Mouse (Mus musculus): ENCODE results near the gene Snhg11.
"Not testable (repeated sequence)": the region's sequence is repeated elsewhere in the genome, so short reads cannot be mapped to it uniquely, and the experiment has no call there.

Snhg11 gene

DNA sequence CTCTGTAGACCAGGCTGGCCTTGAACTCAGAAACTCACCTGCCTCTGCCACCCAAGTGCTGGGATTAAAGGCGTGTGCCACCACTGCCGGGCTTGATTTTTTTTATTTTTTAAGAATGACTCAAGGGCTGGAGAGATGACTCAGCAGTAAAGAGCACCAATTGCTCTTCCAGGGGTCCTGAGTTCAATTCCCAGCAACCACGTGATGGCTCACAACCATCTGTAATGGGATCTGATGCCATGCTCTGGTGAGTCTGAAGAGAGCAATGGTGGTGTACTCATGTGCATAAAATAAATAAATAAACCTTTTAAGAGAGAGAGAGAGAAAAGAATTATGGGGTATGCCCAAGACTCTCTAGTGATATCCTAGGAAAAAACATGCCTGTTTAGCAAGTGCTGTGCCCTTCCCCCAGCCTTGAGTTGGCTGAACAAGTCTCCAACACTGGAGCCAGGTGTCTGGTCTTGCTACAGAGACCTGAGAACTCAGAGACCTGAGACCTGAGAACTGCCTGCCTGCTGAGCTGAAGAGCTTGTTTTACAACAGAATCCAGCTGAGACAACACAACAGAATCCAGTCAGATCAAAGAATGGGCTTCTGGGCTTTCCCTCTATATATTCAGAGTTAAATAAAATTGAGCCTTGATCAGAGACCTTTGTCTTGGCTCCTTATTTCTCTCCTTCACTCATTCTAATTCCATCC, 5.8 kb upstream of the Snhg11 start:
- no peak for DNase-seq (ENCODE audit: low spot score in 2 of 2)

DNA sequence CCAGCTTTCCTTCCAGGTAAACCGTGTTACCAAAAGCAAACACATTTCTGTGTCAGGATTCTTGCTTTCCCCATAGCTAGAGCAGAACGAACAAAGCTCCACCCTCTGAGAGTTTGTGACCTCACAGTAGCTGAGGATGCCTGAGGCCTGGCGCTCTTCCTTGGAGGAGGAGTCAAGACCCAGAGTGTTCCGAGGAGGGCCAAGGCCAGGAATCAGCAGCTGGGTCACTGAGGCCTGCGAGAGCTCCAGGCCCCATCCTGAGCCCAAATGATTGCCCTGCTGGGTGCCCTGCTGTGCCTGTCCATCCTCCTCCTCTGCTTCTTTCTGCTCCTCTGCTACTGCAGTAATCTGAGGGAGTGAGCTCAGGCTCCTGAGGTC, 5.3 kb upstream of the Snhg11 start:
- DNase-seq (ENCODE audit: low spot score in 2 of 2), result no peak

DNA sequence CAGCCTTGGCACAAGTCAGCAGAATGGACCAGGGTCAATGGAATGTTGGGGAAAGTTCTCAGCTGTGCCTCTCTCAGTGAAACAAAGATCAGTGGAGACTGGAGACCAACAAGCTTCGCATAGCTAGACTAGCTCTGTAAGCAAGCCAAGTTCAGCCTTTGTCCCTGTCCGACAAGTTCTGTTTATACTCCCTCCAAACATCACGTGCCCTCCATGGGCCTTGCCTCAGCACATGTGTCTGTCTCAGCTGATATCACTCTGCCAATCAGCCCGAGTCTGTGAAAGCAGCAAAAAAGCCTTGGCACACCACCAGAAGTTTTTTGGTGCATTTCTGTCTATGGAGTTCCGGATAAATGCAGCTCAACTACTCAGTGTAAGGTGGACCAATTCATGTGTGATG, 2.4 kb upstream of the Snhg11 start:
- no peak for DNase-seq (ENCODE audit: low spot score in 2 of 2)

DNA sequence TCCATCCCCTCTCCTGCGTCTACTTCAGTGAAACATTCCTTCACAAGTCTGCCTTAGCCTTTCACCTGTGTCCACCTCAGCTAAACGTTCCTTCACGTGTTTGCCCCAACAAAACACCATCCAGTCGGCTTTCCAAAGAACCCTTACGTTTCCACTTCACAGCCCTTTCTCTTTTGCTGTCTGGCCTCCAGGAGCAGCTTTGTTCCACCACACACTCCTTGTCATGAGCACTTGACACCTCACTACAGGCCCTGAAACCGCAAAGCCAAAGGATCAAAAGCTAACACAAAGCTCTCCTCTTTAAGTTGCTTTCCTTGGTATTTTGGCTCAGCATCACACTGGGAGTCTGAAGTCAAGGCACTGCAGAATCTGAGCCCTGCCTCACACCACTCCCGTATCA, 1.9 kb upstream of the Snhg11 start:
- no peak for DNase-seq (ENCODE audit: low spot score in 2 of 2)

DNA sequence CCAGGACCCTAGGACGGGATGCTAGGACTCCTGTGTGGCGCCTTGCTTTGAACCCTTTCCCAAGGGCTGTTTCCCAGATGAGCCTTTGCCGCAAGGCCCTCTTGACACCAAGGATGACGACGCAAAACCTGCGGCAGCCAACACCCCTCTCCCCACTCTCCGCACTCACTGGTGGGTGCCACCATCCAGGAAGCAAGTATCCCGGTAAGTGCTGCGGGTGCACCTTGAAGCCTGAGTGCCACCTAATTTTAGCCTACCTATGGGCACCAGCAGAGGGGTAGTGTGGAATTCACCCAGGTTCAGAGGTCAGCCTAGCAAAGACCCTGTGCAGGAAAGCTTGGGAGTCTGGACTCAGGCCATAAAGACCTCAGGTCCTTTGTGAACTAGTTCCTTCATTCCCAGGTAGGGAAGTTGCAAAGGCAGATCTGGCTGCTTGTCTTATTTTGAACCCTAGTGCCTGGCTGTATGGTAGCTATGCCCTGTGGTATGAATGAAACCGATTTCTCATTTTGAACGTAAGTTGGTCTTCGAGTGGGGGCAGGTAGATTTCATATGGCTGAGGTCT, 767 bp downstream of the Snhg11 start:
- DNase-seq (ENCODE audit: low spot score in 2 of 2), result no peak

DNA sequence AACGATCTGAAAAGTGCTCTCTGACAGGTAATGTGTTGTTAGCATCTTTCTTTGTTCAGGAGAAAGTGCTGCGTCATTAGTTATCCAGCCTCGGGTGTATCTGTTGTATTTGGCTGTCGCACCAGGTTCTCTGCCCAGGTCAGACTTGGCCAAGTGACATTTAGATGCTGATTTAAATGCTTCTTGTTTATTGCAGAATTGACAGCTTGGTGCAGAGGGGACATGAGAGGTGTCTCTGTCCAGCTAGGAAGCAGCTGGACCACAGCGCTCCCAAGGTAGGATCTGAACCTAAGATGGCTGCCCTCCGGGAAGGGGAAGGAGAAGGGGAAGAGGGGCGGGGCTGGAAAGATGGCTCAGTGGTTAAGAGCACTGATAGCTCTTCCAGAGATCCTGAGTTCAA, 1.4 kb downstream of the Snhg11 start:
- peak in 1 of 2 experiments; percentile 42 for DNase-seq (ENCODE audit: low spot score in 2 of 2)

DNA sequence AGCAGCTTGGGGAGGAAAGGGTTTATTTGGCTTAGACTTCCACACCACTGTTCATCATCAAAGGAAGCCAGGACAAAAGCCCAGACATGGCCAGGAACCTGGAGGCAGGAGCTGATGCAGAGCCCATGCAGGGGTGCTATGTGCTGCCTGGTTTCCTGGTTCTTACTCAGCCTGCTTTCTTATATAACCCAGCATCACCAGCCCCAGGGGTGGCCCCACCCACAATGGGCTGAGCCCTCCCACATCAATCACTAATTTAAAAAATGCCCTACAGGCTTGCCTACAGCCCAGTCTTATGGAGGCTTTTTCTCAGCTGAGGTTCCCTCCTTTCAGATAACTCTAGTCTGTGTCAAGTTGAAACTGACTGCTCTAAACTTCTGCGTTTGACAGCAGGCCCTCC, 2.4 kb downstream of the Snhg11 start:
- DNase-seq (ENCODE audit: low spot score in 2 of 2), result no peak

DNA sequence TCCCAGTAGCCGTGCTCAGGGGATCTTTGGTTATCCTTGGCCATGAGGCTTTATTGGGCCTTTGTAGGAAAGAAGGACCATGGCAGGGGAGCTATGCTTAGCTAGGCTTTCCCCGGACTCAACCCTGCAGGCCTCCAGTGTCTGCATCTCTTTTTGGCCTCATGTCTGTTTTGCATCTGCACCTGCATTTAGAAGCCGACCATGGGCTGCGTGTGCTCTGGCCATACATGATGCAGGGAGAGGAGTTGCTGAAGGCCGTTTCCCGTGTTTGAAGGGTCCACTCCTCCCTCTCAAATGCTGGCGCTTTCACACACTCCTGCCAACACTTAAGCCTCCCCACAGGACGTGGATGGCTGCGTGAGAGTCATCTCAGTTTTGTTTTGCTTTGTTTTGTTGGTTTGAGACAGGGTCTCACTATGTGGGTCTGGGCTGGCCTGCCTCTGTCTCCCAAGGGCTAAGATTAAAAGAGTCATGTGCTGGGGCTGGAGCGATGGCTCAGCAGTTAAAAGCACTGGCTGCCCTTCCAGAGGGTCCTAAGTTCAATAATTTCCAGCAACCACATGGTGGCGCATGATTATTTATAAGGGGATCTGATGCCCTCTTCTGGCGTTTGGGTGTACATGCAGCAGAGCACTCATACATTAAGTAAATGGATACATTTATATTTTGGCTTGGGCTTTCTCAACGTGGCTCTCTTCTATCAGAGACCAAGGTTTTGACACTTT, 4.1 kb downstream of the Snhg11 start:
- DNase-seq (ENCODE audit: low spot score in 2 of 2), result peak in 1 of 2 experiments; percentile 46

DNA sequence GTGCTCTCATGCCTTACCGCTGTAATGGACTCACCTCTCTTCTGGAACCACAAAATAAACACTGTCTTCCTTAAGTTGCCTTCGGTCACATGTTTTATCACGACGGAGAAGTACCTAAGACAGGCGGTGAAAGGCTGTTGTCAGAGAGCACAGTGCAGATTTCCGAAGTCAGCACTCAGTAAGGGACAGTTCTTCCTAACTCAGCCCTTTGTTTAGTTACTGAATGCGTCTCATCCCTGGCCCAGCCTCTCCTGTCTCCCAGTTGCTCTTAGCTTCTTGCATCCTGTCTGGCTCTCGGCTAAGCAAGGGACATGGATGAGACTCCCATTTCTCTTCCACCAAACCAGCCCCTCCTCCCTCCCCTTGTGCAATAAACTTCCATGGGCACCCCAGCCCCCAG, 10.6 kb downstream of the Snhg11 start:
- DNase-seq (ENCODE audit: low spot score in 2 of 2), result no peak

DNA sequence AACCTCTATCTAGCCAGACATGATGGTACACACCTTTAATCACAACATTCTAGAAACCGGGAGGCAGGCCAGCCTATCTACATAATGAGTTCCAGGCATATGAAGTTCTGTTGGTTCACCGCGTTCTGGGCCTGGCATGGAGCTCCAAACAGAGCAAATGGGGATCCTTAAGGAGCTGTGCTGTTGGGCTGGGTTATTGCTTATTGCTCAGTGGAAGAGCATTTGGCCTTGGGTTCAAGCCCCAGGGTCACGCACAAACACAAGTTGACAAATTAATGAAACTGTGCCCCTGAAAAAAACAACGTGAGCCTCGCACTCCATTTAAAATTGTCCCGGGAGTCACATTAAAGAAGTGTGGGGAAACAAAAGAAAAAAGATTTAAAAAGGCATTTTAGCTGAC, 14.0 kb downstream of the Snhg11 start:
- DNase-seq (ENCODE audit: low spot score in 2 of 2), result no peak

DNA sequence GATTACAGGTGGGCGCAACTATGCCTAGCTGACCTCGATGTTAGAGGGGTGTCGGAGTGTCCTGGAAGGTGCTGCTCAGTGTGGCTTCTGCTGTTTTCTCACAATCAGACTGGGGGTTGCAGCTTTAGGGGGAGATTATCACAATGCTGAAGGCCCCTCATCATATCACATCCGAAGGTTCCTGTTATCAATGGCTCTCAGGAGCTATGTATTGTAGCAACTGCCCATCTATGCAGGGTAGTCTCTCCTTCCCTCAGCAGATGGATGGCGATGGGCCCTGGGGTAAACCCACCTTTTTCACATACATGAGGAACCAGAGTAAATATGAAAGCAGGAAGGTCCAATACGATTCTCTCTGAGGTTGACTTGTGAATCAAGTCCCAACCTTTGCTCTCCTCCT, 20.9 kb downstream of the Snhg11 start:
- no peak for DNase-seq (ENCODE audit: low spot score in 2 of 2)

DNA sequence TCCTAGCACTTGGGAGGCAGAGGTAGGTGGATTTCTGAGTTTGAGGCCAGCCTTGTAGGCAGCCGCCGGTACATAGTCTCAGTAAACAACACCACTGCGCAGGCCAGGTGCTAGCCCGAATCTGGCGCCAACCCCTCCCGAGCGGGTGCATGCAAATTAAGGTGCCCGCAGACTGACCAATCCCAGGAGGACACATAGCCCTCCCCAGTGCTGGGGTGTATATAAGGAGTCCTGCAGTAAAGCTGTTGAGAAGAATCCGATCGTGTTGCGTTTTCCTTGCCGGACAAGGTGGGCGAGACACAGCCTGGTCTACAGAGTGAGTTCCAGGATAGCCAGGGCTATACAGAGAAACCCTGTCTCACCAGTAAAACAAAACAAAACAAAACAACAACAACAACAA, 21.7 kb downstream of the Snhg11 start:
- not testable (repeated sequence) for DNase-seq (ENCODE audit: low spot score in 2 of 2)

DNA sequence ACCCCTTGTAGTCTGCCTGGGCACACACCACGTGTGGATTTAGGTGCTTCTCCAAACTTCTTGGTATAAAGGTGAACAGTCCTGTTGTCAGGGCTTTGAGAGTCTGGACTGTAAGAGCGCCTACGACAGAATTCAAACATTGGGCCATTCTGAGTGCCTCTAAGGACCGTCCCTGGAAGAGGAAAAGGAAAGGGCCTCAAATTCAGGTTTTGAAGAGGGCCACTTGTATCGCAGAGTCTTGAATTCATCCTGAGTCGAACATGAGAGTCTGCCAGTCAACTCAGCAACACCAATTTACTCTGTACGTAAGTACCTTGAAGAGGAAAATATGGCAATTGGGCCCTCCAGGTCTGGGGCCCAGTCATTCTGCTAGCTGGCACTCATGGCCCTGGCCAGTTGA, 27.5 kb downstream of the Snhg11 start:
- no peak for DNase-seq (ENCODE audit: low spot score in 2 of 2)

DNA sequence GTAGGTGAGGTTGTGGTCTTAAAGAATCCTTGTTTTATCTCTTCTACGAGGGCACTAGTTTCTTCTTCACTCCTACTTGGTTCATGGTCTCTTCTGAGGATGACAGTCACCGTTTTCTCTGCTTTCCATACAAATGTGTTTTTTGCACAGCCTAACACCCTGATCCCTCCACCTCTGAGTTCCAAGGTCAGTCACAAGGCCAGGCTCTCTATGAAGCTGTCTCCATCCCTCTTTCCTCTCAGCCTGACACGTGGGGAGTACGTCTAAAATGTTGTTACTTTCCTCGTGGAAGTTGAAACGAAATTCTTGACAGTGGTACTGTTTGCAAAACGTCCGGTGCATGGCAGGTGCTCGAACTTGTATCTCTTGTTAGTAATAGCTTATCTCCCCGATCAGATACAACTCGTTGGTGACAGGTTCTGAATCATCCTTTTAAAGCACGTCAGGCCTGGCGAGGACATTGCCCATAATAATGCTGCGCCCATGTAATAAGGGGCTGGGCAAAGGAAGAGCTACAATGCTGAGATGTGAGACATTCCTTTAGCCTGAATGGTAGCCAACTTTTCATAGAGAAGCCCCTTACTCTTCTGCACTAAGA, 33.7 kb downstream of the Snhg11 start:
- DNase-seq (ENCODE audit: low spot score in 2 of 2), result no peak

DNA sequence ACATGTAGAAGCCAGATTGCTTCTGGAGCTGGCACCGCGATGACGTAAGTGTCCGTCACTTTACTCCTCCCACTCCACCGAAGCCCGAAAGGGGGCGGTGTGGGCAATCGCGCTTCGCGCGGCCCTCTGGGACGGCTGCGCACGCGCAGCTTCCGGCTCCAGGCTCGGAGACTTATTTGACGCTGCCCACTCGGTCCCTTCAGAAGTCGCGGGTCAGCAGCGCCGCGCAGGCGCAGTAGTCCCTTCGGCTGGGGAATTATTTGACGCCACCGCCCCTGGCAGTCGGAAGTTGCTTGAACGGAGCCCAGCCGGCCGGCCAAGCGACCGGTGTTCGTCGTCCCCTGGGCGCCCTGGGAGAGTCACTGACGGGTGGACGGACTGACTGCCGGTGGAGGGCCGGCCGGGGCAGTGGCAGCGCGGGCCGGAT, 34.2 kb downstream of the Snhg11 start, which contains the start of gene Ralgapb:
Ralgapb (plus strand) TSS at position 254 of the 427 bp plus-strand sequence.
- peak; percentile 98 to 99 for DNase-seq (ENCODE audit: low spot score in 2 of 2)

DNA sequence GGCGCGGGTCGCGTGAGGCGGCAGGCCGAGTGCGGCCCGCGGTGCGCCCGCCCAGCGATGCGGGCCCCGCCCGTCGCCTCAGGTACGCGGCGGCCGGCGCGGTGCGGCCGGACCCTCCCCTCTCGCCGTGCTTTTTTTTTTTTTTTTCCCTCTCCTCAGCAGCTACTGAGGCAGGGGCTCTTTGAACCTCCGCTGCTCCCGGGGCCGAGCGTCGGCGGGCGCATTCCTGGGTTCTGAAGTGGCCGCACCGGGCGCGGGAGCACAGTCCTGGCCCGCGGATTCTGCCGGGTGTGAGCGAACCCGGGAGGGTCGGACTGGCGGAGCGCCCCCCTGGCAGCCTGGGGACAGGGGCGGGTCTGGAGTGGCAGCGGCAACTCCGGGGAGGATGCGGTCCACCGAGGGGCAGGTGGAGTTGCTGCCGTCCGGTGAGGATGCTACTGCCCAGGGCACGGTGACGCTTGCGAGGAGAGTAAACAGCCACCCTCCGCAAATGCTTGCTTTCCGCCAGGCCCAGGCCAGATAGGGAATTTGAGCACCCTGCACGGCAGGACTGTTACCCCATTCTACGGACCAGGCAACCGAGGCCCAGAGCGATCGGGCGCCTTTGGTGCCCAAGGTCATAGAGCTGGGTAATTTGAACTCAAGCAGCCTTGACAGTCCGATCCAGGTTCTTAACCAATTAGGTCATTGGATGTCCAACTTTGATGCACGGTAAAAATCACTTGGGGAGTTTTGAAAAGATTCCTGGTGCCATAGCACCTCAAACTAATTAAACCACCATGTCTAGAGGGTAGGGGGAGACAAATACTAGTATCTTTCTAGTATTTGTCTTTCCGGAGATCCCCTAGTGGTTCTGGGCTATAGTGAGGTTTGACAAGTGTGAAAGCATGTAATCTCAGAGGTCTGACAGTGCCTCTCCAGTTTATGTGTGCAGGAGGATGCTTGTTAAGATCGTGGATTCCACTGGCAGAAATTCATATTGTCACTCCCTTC, 34.9 kb downstream of the Snhg11 start:
- DNase-seq (ENCODE audit: low spot score in 2 of 2), result peak in 1 of 2 experiments; percentile 19

DNA sequence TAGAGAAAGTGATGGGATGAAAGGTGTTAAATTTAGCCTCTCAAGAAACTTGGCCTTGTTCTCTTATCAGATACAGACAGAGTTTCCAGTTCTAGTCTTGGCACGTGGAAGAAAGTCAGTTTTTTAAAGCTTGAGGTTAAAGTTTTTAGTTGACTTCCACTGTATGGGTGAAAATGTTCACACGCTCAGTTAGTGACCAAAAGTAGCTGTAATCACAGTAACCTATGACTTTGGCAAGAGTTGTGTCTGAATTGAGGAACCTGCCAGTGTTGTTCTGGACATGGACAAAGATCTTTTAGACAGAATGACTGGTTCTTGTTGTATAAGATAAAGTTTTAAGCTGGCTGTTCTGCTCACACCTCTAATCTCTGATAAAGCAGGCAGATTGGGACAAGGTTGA, 37.8 kb downstream of the Snhg11 start:
- no peak for DNase-seq (ENCODE audit: low spot score in 2 of 2)

DNA sequence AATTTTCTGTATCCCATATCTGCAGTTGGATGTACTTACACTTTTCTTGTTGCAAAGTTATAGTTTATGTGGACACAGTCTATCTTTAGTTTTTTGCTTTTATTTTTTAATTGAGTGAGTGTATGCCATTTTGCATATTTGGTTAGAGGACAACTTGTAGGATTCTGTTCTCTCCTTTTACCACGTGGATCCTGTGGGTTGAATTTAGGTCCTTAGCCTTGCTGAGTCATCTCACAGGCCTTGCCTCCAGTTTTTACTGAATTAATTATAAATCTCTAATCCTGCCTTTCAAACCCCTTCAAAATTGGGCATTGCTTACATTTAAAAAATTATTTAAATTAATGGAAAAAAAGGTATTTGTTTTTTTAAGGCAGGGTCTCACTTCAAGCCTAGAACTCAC, 40.4 kb downstream of the Snhg11 start:
- no peak for DNase-seq (ENCODE audit: low spot score in 2 of 2)

DNA sequence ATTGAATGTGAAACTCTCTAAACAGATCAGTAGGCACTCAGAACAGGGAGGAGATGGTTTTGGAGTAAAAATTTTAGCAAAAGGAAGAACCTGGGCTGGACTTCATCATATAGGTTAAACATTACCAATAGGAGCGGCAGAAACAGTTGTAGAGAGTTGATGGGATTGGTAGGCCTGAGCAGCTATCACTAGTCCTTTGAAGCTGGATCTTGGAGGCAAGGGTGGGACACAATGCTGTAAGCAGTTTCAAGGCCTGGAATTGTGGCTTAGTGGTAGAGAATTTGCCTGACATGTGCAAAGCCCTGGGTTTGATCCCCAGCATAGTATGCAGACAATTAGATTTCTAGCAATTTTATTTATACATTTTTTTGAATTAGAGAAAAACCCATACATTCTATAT, 43.2 kb downstream of the Snhg11 start:
- no peak for DNase-seq (ENCODE audit: low spot score in 2 of 2)

Data from frontal cortex, postnatal 14 days (tissue).